12 mouse cellular contexts compared by ENCODE assay signal in the genomic region with DNA sequence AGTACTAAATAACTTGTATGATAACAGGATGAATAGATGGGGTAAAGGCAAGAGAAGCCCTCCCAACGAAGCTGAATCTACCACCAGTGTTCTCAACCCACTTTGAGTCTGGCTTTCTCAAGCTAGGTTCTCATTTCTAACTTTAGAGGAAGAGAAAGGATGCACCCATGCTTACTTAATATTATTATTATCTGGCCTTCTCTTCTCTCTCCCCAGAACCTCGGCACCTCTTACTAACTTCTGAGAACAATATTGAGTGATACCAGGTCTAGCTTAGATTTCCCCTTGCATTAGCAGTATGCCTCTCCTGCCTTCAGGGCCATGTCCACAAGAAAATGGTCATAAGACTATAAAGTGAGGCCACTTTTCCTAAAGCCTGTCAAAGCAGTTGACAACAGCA.
"Had no signal": no experiment of that assay in that cellular context is flagged by ENCODE, and none has a peak within 500 bp of the region (broad histone marks: within the 10 kb centered on the region; RNA-seq: fewer than 3 reads in every experiment).

No protein-coding gene starts in this region.

- H3K27ac ChIP-seq: kidney, embryonic 15.5 days; limb, embryonic 13.5 days; liver, embryonic 12.5 days; midbrain, embryonic 12.5 days had no signal

- H3K36me3 ChIP-seq: limb, embryonic 13.5 days had no signal

- H3K27me3 ChIP-seq: kidney, embryonic 15.5 days; limb, embryonic 13.5 days; liver, embryonic 12.5 days; megakaryocyte, embryonic 14.5 days; midbrain, embryonic 12.5 days had no signal

- H3K4me1 ChIP-seq: midbrain, embryonic 12.5 days had no signal

- H3K9me3 ChIP-seq: kidney, embryonic 15.5 days; limb, embryonic 13.5 days; liver, embryonic 12.5 days; megakaryocyte, embryonic 14.5 days; midbrain, embryonic 12.5 days had no signal

- H3K9ac ChIP-seq: kidney, embryonic 15.5 days; limb, embryonic 13.5 days; liver, embryonic 12.5 days; lung, embryonic 14.5 days; midbrain, embryonic 12.5 days had no signal

- H3K4me2 ChIP-seq: kidney, embryonic 15.5 days; limb, embryonic 13.5 days; liver, embryonic 12.5 days; lung, embryonic 14.5 days; midbrain, embryonic 12.5 days had no signal

- DNase-seq: kidney, postnatal 25 days; lung, embryonic 14.5 days; lung, postnatal 4 days; right cerebral cortex, adult 18-20 months; right cerebral cortex, postnatal 25 days; thymus, adult 18-20 months; thymus, postnatal 14 days had no signal

- ATAC-seq: liver, embryonic 12.5 days had no signal

- H3K4me3 ChIP-seq: kidney, embryonic 15.5 days; limb, embryonic 13.5 days; liver, embryonic 12.5 days; megakaryocyte, embryonic 14.5 days; midbrain, embryonic 12.5 days had no signal
